Comparison of ENCODE assay signal across 8 mouse cellular contexts in the genomic region with DNA sequence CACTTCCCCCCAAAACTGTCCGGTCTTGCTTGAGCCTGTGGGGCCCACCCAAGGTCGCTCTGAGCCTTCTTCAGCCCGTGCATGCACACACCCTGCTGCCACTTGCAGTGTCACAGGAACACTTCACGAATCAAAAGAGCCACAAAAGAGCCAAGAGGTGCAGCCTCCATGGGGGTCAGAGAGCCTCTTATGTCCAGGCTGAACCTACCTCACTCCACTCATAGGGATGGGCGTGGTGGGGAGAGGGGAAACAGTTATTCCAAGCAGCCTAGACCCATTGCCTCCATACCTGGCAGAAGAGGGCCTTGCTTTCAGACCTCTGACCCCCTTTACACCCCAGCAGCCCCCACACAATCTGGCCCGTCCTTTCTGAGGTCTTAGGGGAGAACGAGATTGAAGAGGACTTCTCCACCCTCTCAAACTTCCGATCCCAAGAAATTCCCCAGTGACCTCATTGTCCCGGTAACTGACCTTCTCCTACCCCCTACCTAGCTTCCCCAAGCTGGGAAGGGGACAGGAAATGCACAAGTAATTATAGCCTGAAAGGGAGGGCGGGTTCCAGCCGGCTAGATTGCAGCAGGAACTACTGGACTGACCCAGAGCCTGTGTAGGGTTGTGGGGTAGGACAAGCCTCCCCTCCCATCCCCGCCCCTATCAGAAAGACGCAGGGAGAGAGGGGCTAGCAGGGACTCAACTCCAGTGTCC. TPM values are rescaled to one million over a fixed set of nuclear protein-coding genes. Genes with fewer than 3 reads are reported as not detected.
A peak's percentile ranks its signal among the peaks of the same experiment; 100 is the strongest.
DNase-seq lines count a peak whose midpoint lies in the region; ATAC-seq and TF ChIP-seq lines count a peak whose summit lies in the region.

No protein-coding gene starts in this region.

- H3K9ac ChIP-seq in forebrain, embryonic 15.5 days (replicated peaks): no peak overlapping the region
- H3K9ac ChIP-seq in kidney, postnatal 0 days (ENCODE audit: low read depth, low read length): peak overlapping the region; percentile 8
- H3K9ac ChIP-seq in midbrain, embryonic 16.5 days (ENCODE audit: low read depth, low read length): peak overlapping the region; percentile 10; the same call in 1 of the 2 replicates
- no peak overlapping the region for H3K9ac ChIP-seq in liver, embryonic 11.5 days (ENCODE audit: low read depth, low read length)

- H3K9me3 ChIP-seq in forebrain, embryonic 15.5 days: no peaks in the 10 kb centered on the region
- no peaks in the 10 kb centered on the region for H3K9me3 ChIP-seq in kidney, postnatal 0 days (replicated peaks; ENCODE audit: low read length)
- H3K9me3 ChIP-seq in midbrain, embryonic 16.5 days (replicated peaks; ENCODE audit: control insufficient read depth, low read length, poor library complexity, severe bottlenecking): no peaks in the 10 kb centered on the region
- H3K9me3 ChIP-seq in liver, embryonic 11.5 days (ENCODE audit: control insufficient read depth, low read length): no peaks in the 10 kb centered on the region

- ATAC-seq in forebrain, embryonic 15.5 days (replicated peaks): no peak
- ATAC-seq in kidney, postnatal 0 days (replicated peaks; ENCODE audit: low FRiP score, low read depth): no peak
- ATAC-seq in midbrain, embryonic 16.5 days: no peak
- no peak for ATAC-seq in liver, embryonic 11.5 days (replicated peaks; ENCODE audit: low FRiP score)

- no peak for TF ChIP-seq CTCF in kidney, postnatal 0 days (IDR thresholded peaks at IDR 0.05; ENCODE audit: low read depth)

- H3K4me3 ChIP-seq in forebrain, embryonic 15.5 days: no peak overlapping the region
- H3K4me3 ChIP-seq in kidney, postnatal 0 days (replicated peaks; ENCODE audit: low read depth, low read length): peak overlapping the region; percentile 55
- H3K4me3 ChIP-seq in midbrain, embryonic 16.5 days (ENCODE audit: low read depth, low read length): peak overlapping the region; percentile 23
- no peak overlapping the region for H3K4me3 ChIP-seq in liver, embryonic 11.5 days (ENCODE audit: low read depth, low read length)

- H3K27ac ChIP-seq in forebrain, embryonic 15.5 days (replicated peaks): no peak overlapping the region
- H3K27ac ChIP-seq in kidney, postnatal 0 days: peak overlapping the region; percentile 87; the same call in 1 of the 2 replicates
- no peak overlapping the region for H3K27ac ChIP-seq in midbrain, embryonic 16.5 days (ENCODE audit: low read length)
- no peak overlapping the region for H3K27ac ChIP-seq in liver, embryonic 11.5 days (ENCODE audit: low read depth, low read length)

- 39% methylated on average over 13 of the region's 13 CpGs for WGBS in forebrain, embryonic 15.5 days
- WGBS in kidney, postnatal 0 days: 25% methylated on average over 13 of the region's 13 CpGs
- 35% methylated on average over 13 of the region's 13 CpGs for WGBS in midbrain, embryonic 16.5 days
- 41% methylated on average over 13 of the region's 13 CpGs for WGBS in liver, embryonic 11.5 days

- H3K36me3 ChIP-seq in forebrain, embryonic 15.5 days: no peaks in the 10 kb centered on the region
- 0 out of 2 replicates have a peak, but pooled peaks cover 7% of the 10 kb centered on the region for H3K36me3 ChIP-seq in kidney, postnatal 0 days (ENCODE audit: insufficient read depth, low read length)
- H3K36me3 ChIP-seq in midbrain, embryonic 16.5 days (ENCODE audit: control insufficient read depth, insufficient read depth, low read length): peaks cover under 1% of the 10 kb centered on the region; the same call in 1 of the 2 replicates
- no peaks in the 10 kb centered on the region for H3K36me3 ChIP-seq in liver, embryonic 11.5 days (ENCODE audit: control insufficient read depth, insufficient read depth, low read length)

- H3K4me1 ChIP-seq in forebrain, embryonic 15.5 days: peaks cover 32% of the 10 kb centered on the region
- H3K4me1 ChIP-seq in kidney, postnatal 0 days (replicated peaks; ENCODE audit: insufficient read depth, low read length): peaks cover 33% of the 10 kb centered on the region
- peaks cover 32% of the 10 kb centered on the region for H3K4me1 ChIP-seq in midbrain, embryonic 16.5 days (ENCODE audit: control insufficient read depth, insufficient read depth, low read length)
- H3K4me1 ChIP-seq in liver, embryonic 11.5 days (replicated peaks; ENCODE audit: control insufficient read depth, insufficient read depth, low read length): peaks cover 17% of the 10 kb centered on the region

- DNase-seq in heart, adult 9 months (ENCODE audit: low spot score in 2 of 2): peak; percentile 55 to 78
- no peak for DNase-seq in heart, postnatal 4 days
- peak; percentile 62 for DNase-seq in kidney, postnatal 0 days (ENCODE audit: low spot score)
- DNase-seq in urinary bladder, postnatal 36 days (ENCODE audit: low spot score in 2 of 2): no peak
- no peak for DNase-seq in thymus, postnatal 14 days
- DNase-seq in liver, embryonic 11.5 days (ENCODE audit: low spot score): no peak

- H3K4me2 ChIP-seq in forebrain, embryonic 15.5 days (replicated peaks): 0 out of 2 replicates have a peak overlapping the region, but pooled peaks have one; percentile 1
- H3K4me2 ChIP-seq in kidney, postnatal 0 days (ENCODE audit: low read length): peak overlapping the region; percentile 85
- H3K4me2 ChIP-seq in midbrain, embryonic 16.5 days (ENCODE audit: low read length): peak overlapping the region; percentile 98
- no peak overlapping the region; the same call in 1 of the 2 replicates for H3K4me2 ChIP-seq in liver, embryonic 11.5 days

- peaks cover 21% of the 10 kb centered on the region for H3K27me3 ChIP-seq in forebrain, embryonic 15.5 days
- no peaks in the 10 kb centered on the region for H3K27me3 ChIP-seq in kidney, postnatal 0 days (ENCODE audit: insufficient read depth, low read length)
- peaks cover 5% of the 10 kb centered on the region for H3K27me3 ChIP-seq in midbrain, embryonic 16.5 days (ENCODE audit: control insufficient read depth, insufficient read depth, low read depth, low read length)
- peaks cover 50% of the 10 kb centered on the region for H3K27me3 ChIP-seq in liver, embryonic 11.5 days (replicated peaks; ENCODE audit: control insufficient read depth, insufficient read depth, low read length)

RNA-seq across cellular contexts. Expression of a gene that starts 2.5 kb away (rescaled TPM):
- 10 to 100 TPM; 32.7 to 33.4 TPM for total RNA-seq in heart, postnatal 4 days (2021)
- 8.6 and 9.0 TPM in 2 replicates for polyA plus RNA-seq in forebrain, embryonic 15.5 days (2015; fragmentation: Nextera tagmentation; extraction: Ambion mirVana)
- 27.5 and 29.2 TPM in 2 replicates for polyA plus RNA-seq in kidney, postnatal 0 days (2015; fragmentation: Nextera tagmentation; extraction: Ambion mirVana)
- 19.7 and 21.3 TPM in 2 replicates for polyA plus RNA-seq in midbrain, embryonic 16.5 days (2015; fragmentation: Nextera tagmentation; extraction: Ambion mirVana)
- polyA plus RNA-seq in liver, embryonic 11.5 days (2014; fragmentation: Nextera tagmentation; extraction: Ambion mirVana): 4.1 and 4.5 TPM in 2 replicates

RNA-seq across cellular contexts. Expression of a gene that starts 13.1 kb away (rescaled TPM):
- 10 to 100 TPM; 58.7 to 59.2 TPM for total RNA-seq in heart, postnatal 4 days (2021)
- polyA plus RNA-seq in forebrain, embryonic 15.5 days (2015; fragmentation: Nextera tagmentation; extraction: Ambion mirVana): 64.9 and 66.6 TPM in 2 replicates
- polyA plus RNA-seq in kidney, postnatal 0 days (2015; fragmentation: Nextera tagmentation; extraction: Ambion mirVana): 86.9 and 108 TPM in 2 replicates
- polyA plus RNA-seq in midbrain, embryonic 16.5 days (2015; fragmentation: Nextera tagmentation; extraction: Ambion mirVana): 92.1 and 100 TPM in 2 replicates
- polyA plus RNA-seq in liver, embryonic 11.5 days (2014; fragmentation: Nextera tagmentation; extraction: Ambion mirVana): 55.0 and 62.1 TPM in 2 replicates

RNA-seq across cellular contexts. Expression of a gene that starts 34.1 kb away (rescaled TPM):
- 1 to 10 TPM; 3.5 to 4.6 TPM for total RNA-seq in heart, postnatal 4 days (2021)
- 0.22 TPM in 1 of 2 replicates, not detected in the other for polyA plus RNA-seq in forebrain, embryonic 15.5 days (2015; fragmentation: Nextera tagmentation; extraction: Ambion mirVana)
- polyA plus RNA-seq in kidney, postnatal 0 days (2015; fragmentation: Nextera tagmentation; extraction: Ambion mirVana): 1.5 and 2.2 TPM in 2 replicates
- 0.14 and 0.23 TPM in 2 replicates for polyA plus RNA-seq in midbrain, embryonic 16.5 days (2015; fragmentation: Nextera tagmentation; extraction: Ambion mirVana)
- not detected in 2 replicates for polyA plus RNA-seq in liver, embryonic 11.5 days (2014; fragmentation: Nextera tagmentation; extraction: Ambion mirVana)

RNA-seq across cellular contexts. Expression of a gene that starts 59.6 kb away (rescaled TPM):
- total RNA-seq in heart, postnatal 4 days (2021): 10 to 100 TPM; 16.0 to 19.7 TPM
- 30.6 and 32.7 TPM in 2 replicates for polyA plus RNA-seq in forebrain, embryonic 15.5 days (2015; fragmentation: Nextera tagmentation; extraction: Ambion mirVana)
- 36.3 and 37.2 TPM in 2 replicates for polyA plus RNA-seq in kidney, postnatal 0 days (2015; fragmentation: Nextera tagmentation; extraction: Ambion mirVana)
- polyA plus RNA-seq in midbrain, embryonic 16.5 days (2015; fragmentation: Nextera tagmentation; extraction: Ambion mirVana): 37.3 and 41.9 TPM in 2 replicates
- polyA plus RNA-seq in liver, embryonic 11.5 days (2014; fragmentation: Nextera tagmentation; extraction: Ambion mirVana): 35.5 and 41.4 TPM in 2 replicates

Comparison
In these comparisons a context has a peak if more than half of its experiments do, and no peak if none do; other contexts are left out.
1. DNase-seq: peak in heart, adult 9 months (2 of 2) and kidney, postnatal 0 days (single experiment); none in heart, postnatal 4 days (single experiment), urinary bladder, postnatal 36 days (0 of 2), thymus, postnatal 14 days (single experiment) and liver, embryonic 11.5 days (single experiment).
2. H3K4me3 ChIP-seq: peak in kidney, postnatal 0 days (single experiment) and midbrain, embryonic 16.5 days (single experiment); none in forebrain, embryonic 15.5 days (single experiment) and liver, embryonic 11.5 days (single experiment).
3. H3K9ac ChIP-seq: peak in kidney, postnatal 0 days (single experiment) and midbrain, embryonic 16.5 days (single experiment); none in forebrain, embryonic 15.5 days (single experiment) and liver, embryonic 11.5 days (single experiment).